Mouse (Mus musculus) testis, adult 2 months (tissue): Measurements from ENCODE around the gene Tshz3.

ENCODE experiments used
- CTCF ChIP-seq: fragments of 200-500 bp; IDR thresholded peaks from 2 replicates; pipeline ENCODE4 v1.5.1; 2012; ENCODE audit warnings: low read depth, mild to moderate bottlenecking, inconsistent platforms, low read length, moderate library complexity; ENCODE audit not compliant: control insufficient read depth, insufficient read depth, insufficient replicate concordance
- POLR2A ChIP-seq: fragments of 200-500 bp; IDR thresholded peaks from 2 replicates; pipeline ENCODE4 v1.6.1; 2012; ENCODE audit warnings: low read depth, mild to moderate bottlenecking, inconsistent platforms, low read length, moderate library complexity; ENCODE audit not compliant: control insufficient read depth

DNA sequence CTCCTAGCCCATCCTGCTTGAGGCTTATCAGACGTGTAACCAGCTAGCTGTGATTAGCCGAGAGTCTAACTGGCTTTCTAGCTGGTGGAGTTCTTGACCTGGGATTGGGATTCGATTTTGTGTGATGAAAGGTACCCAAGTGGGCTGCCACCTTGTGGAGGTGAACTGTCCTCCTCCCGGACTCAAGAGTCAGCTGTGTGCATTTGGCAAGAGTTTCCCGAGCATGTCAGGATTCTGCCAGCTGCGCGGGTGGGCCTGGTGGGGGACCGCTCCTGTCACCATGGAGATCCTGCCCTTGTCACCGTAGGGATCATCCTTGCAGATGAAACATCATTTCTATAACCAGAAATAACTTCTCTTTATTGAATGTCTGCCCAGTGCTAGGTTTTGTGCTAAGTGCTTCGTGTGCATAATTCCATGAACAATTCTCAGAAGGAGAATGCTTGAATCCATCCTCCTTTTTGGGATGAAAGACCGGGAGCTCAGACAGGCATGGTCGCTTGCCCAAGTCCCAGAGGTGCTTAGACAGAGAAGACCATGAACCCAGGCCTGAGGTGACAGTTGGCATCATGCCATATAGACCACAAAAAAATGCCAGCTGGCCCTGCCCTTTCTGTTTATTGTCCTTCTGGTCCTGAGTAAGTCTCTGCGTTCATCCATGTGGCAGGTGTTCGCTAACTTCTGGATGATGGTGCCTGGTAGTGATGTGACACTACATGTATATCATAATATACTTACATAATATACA, 38.6 kb downstream of the Tshz3 start:
- no peak for TF ChIP-seq CTCF
- no peak for TF ChIP-seq POLR2A
